Mouse (Mus musculus) hindbrain, embryonic 14.5 days (tissue): Measurements from ENCODE around the gene Hba-x. TPM values are rescaled to one million over a fixed set of nuclear protein-coding genes. Genes with fewer than 3 reads are reported as not detected.

Source experiments
- ATAC-seq: fragments of 200-750 bp; cut with Nextera tagmentation; 2 replicates; pipeline ENCODE4 v1.8.0; 2017; ENCODE audit warnings: moderate number of reproducible peaks, mild to moderate bottlenecking, moderate TSS enrichment, moderate library complexity; ENCODE audit not compliant: low FRiP score
- DNase-seq: peaks from one replicate; pipeline ENCODE4 v3.0.0-alpha.2; 2015; ENCODE audit warnings: low spot score
- H3K27ac ChIP-seq: fragments of 300-500 bp; sonication (generic); 2 replicates; pipeline ENCODE4 v1.5.1; 2014; ENCODE audit warnings: mild to moderate bottlenecking, moderate library complexity
- H3K27me3 ChIP-seq: fragments of 300-500 bp; sonication (generic); 2 replicates; pipeline ENCODE4 v1.6.1; 2014; ENCODE audit warnings: mild to moderate bottlenecking, low read length, mixed read lengths; ENCODE audit not compliant: control insufficient read depth, insufficient read depth
- H3K36me3 ChIP-seq: fragments of 300-500 bp; sonication (generic); replicated peaks from 2 replicates; pipeline ENCODE4 v1.6.1; 2014; ENCODE audit not compliant: control insufficient read depth, insufficient read depth
- H3K4me1 ChIP-seq: fragments of 300-500 bp; sonication (generic); replicated peaks from 2 replicates; pipeline ENCODE4 v1.6.1; 2014; ENCODE audit warnings: antibody characterized with exemption, low read length, mixed read lengths; ENCODE audit not compliant: control insufficient read depth, insufficient read depth
- H3K4me2 ChIP-seq: fragments of 300-500 bp; sonication (generic); replicated peaks from 2 replicates; pipeline ENCODE4 v1.6.1; 2014; ENCODE audit warnings: mild to moderate bottlenecking, moderate library complexity
- H3K4me3 ChIP-seq: fragments of 300-500 bp; sonication (generic); replicated peaks from 2 replicates; pipeline ENCODE4 v1.5.1; 2014; ENCODE audit warnings: mild to moderate bottlenecking, low read length
- H3K9ac ChIP-seq: fragments of 300-500 bp; sonication (generic); 2 replicates; pipeline ENCODE4 v1.6.1; 2014
- H3K9me3 ChIP-seq: fragments of 300-500 bp; sonication (generic); 2 replicates; pipeline ENCODE4 v1.6.1; 2016; ENCODE audit warnings: low read length; ENCODE audit not compliant: control insufficient read depth
- WGBS: fragments of 180-500 bp; shearing (Covaris S2); extraction: QIAGEN DNeasy Blood & Tissue Kit; methylation state at CpG from one replicate; pipeline ENCODE4 v1.1.7; 2014; 5-methylcytosine and 5-hydroxymethylcytosine counted together
- polyA plus RNA-seq: library from polyadenylated mRNA; unstranded; fragments of >200 nt; fragmentation: Nextera tagmentation; extraction: Ambion mirVana; gene quantifications from 2 replicates; pipeline ENCODE4 v1.2.1, GENCODE M21; 2014

Gene Hba-x
- polyA plus RNA-seq, 1 experiment from 2014 or later, result 95.6 TPM

- ATAC-seq (no peak), DNase-seq (no peak)
- Histone ChIP-seq H3K9ac (no peak overlapping the region), H3K4me2 (no peak overlapping the region), H3K4me1 (peaks cover 20% of the 10 kb centered on the region), H3K27ac (no peak overlapping the region), H3K36me3 (peaks cover 9% of the 10 kb centered on the region), H3K4me3 (no peak overlapping the region), H3K9me3 (no peaks in the 10 kb centered on the region), H3K27me3 (no peaks in the 10 kb centered on the region)
- WGBS, result 96% methylated on average over 3 of the region's 3 CpGs
Observed at GRCm38 (mm10) chr11:32265117-32265738, 11.0 kb upstream of the Hba-x start.

GRCm38 (mm10) chr11:32266194-32266593 is 10.0 kb upstream of the Hba-x start:
- Histone ChIP-seq H3K36me3 (no peaks in the 10 kb centered on the region; the same call in 1 of the 2 replicates), H3K9me3 (no peaks in the 10 kb centered on the region), H3K4me1 (peaks cover 20% of the 10 kb centered on the region), H3K27me3 (no peaks in the 10 kb centered on the region), H3K4me2 (no peak overlapping the region), H3K4me3 (no peak overlapping the region), H3K27ac (no peak overlapping the region), H3K9ac (no peak overlapping the region)
- WGBS, result 96% methylated on average over 6 of the region's 6 CpGs
- DNase-seq (no peak), ATAC-seq (no peak)

DNA sequence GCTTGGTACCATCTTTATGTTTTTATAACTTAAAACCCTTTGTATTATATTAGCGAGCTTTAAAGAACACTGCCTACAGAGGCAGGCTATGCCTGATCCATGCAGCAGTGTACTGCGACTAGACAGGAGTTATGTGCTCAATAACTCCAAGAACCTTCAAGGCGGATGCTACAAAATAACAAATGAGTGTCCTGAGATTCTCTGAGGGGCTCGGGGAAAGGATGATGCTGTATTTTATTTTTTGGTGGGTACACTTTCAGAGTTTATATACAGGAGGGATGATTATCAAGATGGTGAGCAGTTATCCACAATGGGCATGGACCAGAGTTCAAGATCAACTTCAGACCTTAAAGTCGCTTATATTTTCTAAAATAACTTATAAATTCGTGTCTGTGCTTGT is 9.4 kb upstream of the Hba-x start:
- DNase-seq (no peak), ATAC-seq (no peak)
- no peaks in the 10 kb centered on the region; the same call in 1 of the 2 replicates for H3K36me3 ChIP-seq
- peak overlapping the region; percentile 96 for H3K9ac ChIP-seq
- H3K27ac ChIP-seq, result peak overlapping the region; percentile 92
- 27% methylated on average over 6 of the region's 6 CpGs for WGBS
- H3K9me3 ChIP-seq, result no peaks in the 10 kb centered on the region
- H3K4me1 ChIP-seq, result peaks cover 20% of the 10 kb centered on the region
- H3K4me2 ChIP-seq, result peak overlapping the region; percentile 60
- no peaks in the 10 kb centered on the region for H3K27me3 ChIP-seq
- peak overlapping the region; percentile 72 for H3K4me3 ChIP-seq

DNA sequence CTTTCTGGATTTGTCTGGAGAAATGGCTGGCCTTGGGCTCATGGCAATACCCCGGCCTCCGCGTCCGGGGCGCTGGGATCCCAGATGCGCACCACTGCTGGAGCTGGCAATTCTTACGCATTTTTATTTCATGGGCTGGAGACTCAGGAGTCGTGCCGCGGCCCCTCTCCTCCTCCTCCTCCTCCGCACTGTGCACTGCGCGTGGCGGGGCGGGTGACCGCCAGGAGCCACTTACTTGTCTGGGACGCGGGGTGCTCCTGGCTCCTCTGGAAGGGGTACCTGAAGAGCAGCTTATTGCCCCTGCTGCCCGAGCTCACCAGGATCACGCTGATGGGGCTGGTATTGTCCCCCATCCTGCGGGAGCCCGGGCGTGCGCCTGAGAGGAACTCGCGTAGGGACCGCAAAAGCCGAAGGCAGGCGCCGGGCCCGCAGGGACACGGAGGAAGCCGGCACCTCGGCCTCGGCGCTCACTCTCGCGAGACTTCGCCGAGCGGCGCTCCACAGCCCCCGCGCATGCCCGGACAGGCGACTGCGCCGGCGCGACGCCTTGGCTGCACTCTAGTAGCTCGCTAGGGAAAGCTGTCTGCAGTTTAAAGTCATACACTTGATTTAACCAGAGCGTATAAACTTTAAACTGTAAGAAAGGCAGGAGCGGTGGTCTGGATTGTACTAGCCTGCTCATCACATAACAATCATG is 8.9 kb upstream of the Hba-x start, which contains the start of gene Nprl3:
Gene Nprl3 (minus strand): TSS at position 520 of the 697 bp plus-strand sequence.
- H3K36me3 ChIP-seq, result no peaks in the 10 kb centered on the region
- DNase-seq, result peak; percentile 95
- H3K27ac ChIP-seq, result peak within 1 kb of the TSS; percentile 92
- peaks cover 20% of the 10 kb centered on the region for H3K4me1 ChIP-seq
- H3K9ac ChIP-seq, result peak within 1 kb of the TSS; percentile 96
- H3K4me3 ChIP-seq, result peak within 1 kb of the TSS; percentile 72
- peak; percentile 99 for ATAC-seq
- peak within 1 kb of the TSS; percentile 60 for H3K4me2 ChIP-seq
- H3K27me3 ChIP-seq, result no peaks in the 10 kb centered on the region
- under 1% methylated on average over 54 of the region's 54 CpGs for WGBS
- H3K9me3 ChIP-seq, result no peaks in the 10 kb centered on the region

GRCm38 (mm10) chr11:32267964-32268363 is 8.2 kb upstream of the Hba-x start:
- H3K27me3 ChIP-seq, result no peaks in the 10 kb centered on the region
- peaks cover 20% of the 10 kb centered on the region for H3K4me1 ChIP-seq
- peak overlapping the region; percentile 72 for H3K4me3 ChIP-seq
- no peaks in the 10 kb centered on the region for H3K36me3 ChIP-seq
- ATAC-seq (peak; percentile 25; the same call in 1 of the 2 replicates), DNase-seq (no peak)
- 24% methylated on average over 5 of the region's 5 CpGs for WGBS
- H3K9me3 ChIP-seq, result no peaks in the 10 kb centered on the region
- peak overlapping the region; percentile 96 for H3K9ac ChIP-seq
- H3K27ac ChIP-seq, result peak overlapping the region; percentile 92
- peak overlapping the region; percentile 60 for H3K4me2 ChIP-seq

- WGBS, result 88% methylated on average over 5 of the region's 5 CpGs
- Histone ChIP-seq H3K36me3 (no peaks in the 10 kb centered on the region), H3K9ac (no peak overlapping the region)
Observed at GRCm38 (mm10) chr11:32268952-32269351, 7.2 kb upstream of the Hba-x start.

DNA sequence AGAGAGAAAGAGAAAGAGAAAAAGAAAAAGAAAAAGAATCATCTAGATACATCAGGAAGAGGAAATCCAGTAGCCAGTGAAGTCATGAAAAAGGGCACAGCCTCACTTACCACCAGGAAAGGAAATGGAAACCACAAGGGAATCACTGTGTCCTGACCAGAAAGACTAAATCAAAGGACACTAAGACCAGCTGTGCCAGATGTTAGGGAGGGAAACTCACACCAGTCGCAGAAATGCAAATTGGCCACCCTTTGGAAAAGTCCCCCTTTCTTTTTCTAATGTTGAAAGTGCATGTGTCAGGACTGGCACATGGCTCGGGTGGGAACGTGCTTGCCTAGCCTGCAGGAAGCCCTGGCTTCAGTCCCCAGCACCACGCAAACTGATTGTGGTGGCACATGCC is 5.0 kb upstream of the Hba-x start:
- Histone ChIP-seq H3K36me3 (no peaks in the 10 kb centered on the region), H3K9ac (no peak overlapping the region), H3K27ac (no peak overlapping the region), H3K9me3 (no peaks in the 10 kb centered on the region), H3K4me1 (peaks cover 11% of the 10 kb centered on the region), H3K4me3 (no peak overlapping the region), H3K4me2 (no peak overlapping the region), H3K27me3 (no peaks in the 10 kb centered on the region)
- ATAC-seq (no peak), DNase-seq (no peak)
- 46% methylated on average over 4 of the region's 4 CpGs for WGBS

More at GRCm38 (mm10) chr11:32268952-32269351, 7.2 kb upstream of the Hba-x start:
- ATAC-seq (no peak), DNase-seq (no peak)
- Histone ChIP-seq H3K27me3 (no peaks in the 10 kb centered on the region), H3K9me3 (no peaks in the 10 kb centered on the region), H3K4me1 (peaks cover 20% of the 10 kb centered on the region), H3K4me2 (no peak overlapping the region), H3K4me3 (no peak overlapping the region), H3K27ac (no peak overlapping the region)

- Histone ChIP-seq H3K36me3 (no peaks in the 10 kb centered on the region), H3K4me3 (no peak overlapping the region), H3K27ac (no peak overlapping the region), H3K9me3 (no peaks in the 10 kb centered on the region), H3K27me3 (no peaks in the 10 kb centered on the region), H3K4me1 (no peaks in the 10 kb centered on the region), H3K4me2 (no peak overlapping the region), H3K9ac (no peak overlapping the region)
- no peak for DNase-seq
- WGBS, result 72% methylated on average over 21 of the region's 21 CpGs
- ATAC-seq, result no peak
Observed at GRCm38 (mm10) chr11:32277736-32278457, 1.7 kb downstream of the Hba-x start.

DNA sequence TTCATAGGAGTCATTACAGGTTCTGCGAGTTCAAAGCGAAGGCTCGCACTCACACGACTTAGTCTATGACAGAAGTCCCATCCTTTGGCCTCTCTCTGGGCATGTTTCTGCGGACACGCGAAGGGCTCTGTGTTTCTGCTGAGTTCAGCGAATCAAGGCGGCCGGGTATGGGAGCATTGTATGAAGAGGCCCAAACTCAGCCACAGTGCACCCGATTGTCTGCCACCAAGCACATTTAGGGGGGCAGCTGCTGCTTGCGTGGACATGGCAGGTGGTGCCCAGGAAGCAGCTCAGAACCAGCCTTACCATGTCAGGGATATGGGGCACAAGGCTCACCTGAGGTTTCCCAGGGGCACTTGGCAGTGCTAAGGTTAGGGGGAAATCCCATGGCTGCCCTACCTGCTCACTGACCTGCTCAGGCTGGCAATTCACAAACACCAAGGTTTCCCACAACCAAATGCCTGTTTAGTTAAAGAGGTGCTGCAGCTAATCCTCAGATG is 2.3 kb downstream of the Hba-x start:
- DNase-seq (no peak), ATAC-seq (no peak)
- H3K27ac ChIP-seq, result no peak overlapping the region
- no peaks in the 10 kb centered on the region for H3K9me3 ChIP-seq
- no peak overlapping the region for H3K4me2 ChIP-seq
- H3K9ac ChIP-seq, result no peak overlapping the region
- no peaks in the 10 kb centered on the region for H3K36me3 ChIP-seq
- no peak overlapping the region for H3K4me3 ChIP-seq
- H3K4me1 ChIP-seq, result no peaks in the 10 kb centered on the region
- H3K27me3 ChIP-seq, result no peaks in the 10 kb centered on the region
- 86% methylated on average over 12 of the region's 12 CpGs for WGBS
